ENCODE assay signal across 23 mouse cellular contexts in the genomic region with DNA sequence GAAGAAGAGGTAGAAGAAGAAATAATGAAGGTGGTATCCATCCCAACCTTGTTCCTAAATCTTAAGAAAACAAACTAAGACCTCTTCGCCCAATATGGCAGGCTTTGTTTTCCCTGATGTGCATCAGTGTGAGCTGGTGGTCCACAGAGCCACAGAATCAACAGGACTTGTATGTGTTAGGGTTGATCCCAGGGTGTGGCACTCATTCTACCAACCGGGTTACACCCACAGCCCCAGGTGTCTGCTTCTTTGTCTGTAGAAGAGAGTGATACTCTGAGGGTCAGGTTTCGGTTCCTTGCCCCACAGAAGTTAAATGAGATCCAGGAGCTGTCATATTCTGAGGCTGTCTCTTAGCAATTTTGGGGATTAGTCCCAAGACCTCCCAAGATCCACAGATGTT. TPM values are rescaled to one million over a fixed set of nuclear protein-coding genes. Genes with fewer than 3 reads are reported as not detected.
DNase-seq lines count a peak whose midpoint lies in the region; ATAC-seq and TF ChIP-seq lines count a peak whose summit lies in the region.
"Had no signal": no experiment of that assay in that cellular context is flagged by ENCODE, and none has a peak within 500 bp of the region (broad histone marks: within the 10 kb centered on the region; RNA-seq: fewer than 3 reads in every experiment).

No protein-coding gene starts in this region.

- TF ChIP-seq CTCF in CH12.LX (conservative IDR thresholded peaks at IDR 0.05 in 1 of 2, IDR thresholded peaks at IDR 0.05 in 1 of 2; ENCODE audit: low read depth in 2 of 2, low read length in 2 of 2), result no peak

- peak; percentile 23 to 27 for DNase-seq in spleen, postnatal 36 days (ENCODE audit: low spot score in 2 of 2)
- DNase-seq in spleen, adult 12 weeks (ENCODE audit: low spot score), result no peak
- peak; percentile 39 for DNase-seq in CH12.LX (ENCODE audit: extremely low read depth)
- peak; percentile 28 for DNase-seq in ZHBTc4 (ENCODE audit: low read depth, low spot score)
- no peak for DNase-seq in thymus, postnatal 36 days
- DNase-seq: adrenal gland, adult 2 months; adrenal gland, postnatal 10 days; adrenal gland, postnatal 36 days; B cell, adult 2 months; cerebellum, adult 11-12 months; cerebellum, adult 2 months; cerebellum, adult 9-10 months; cerebellum, postnatal 10 days; cerebellum, postnatal 25 days; forebrain, postnatal 0 days had no signal

- peaks cover 5 to 15% of the 10 kb centered on the region in 2 experiments; a peak in 3 of 4 replicates for H3K4me1 ChIP-seq in CH12.LX (ENCODE audit: control insufficient read depth in 1 of 2, insufficient read depth in 2 of 2)
- no peaks in the 10 kb centered on the region for H3K4me1 ChIP-seq in forebrain, embryonic 13.5 days

- no peaks in the 10 kb centered on the region for H3K27me3 ChIP-seq in CH12.LX (replicated peaks)
- no peaks in the 10 kb centered on the region for H3K27me3 ChIP-seq in forebrain, embryonic 13.5 days
- H3K27me3 ChIP-seq: embryonic facial prominence, embryonic 12.5 days had no signal

- in situ Hi-C loops in CH12.LX (cut with MboI; ENCODE audit: low pct_ligation_motif_present, low pct_unique_long_range_greater_than_20kb, low sequenced_read_pairs), result no loop called here

- 0 out of 2 replicates have a peak, but pooled peaks have one; percentile 10 for TF ChIP-seq EP300 in CH12.LX (IDR thresholded peaks at IDR 0.05; ENCODE audit: low read length)

- no peak overlapping the region for H3K9ac ChIP-seq in CH12.LX (ENCODE audit: insufficient read depth, low read depth)
- H3K9ac ChIP-seq in forebrain, embryonic 13.5 days, result no peak overlapping the region
- H3K9ac ChIP-seq: embryonic facial prominence, embryonic 12.5 days; forebrain, postnatal 0 days had no signal

- no peak for TF ChIP-seq POLR2A in CH12.LX (IDR thresholded peaks at IDR 0.05; ENCODE audit: low read depth, low read length)

- dilution Hi-C loops in CH12.LX (cut with MboI; ENCODE audit: extremely low pct_ligation_motif_present, extremely low pct_unique_long_range_greater_than_20kb, low sequenced_read_pairs), result no loop called here

- peaks cover 4% of the 10 kb centered on the region for H3K9me3 ChIP-seq in CH12.LX (replicated peaks; ENCODE audit: low read length)
- no peaks in the 10 kb centered on the region for H3K9me3 ChIP-seq in forebrain, embryonic 13.5 days (replicated peaks)
- H3K9me3 ChIP-seq: embryonic facial prominence, embryonic 10.5 days; embryonic facial prominence, embryonic 12.5 days; G1E had no signal

- H3K4me3 ChIP-seq in CH12.LX (replicated peaks in 1 of 3; ENCODE audit: low read depth in 2 of 3, low read length in 2 of 3, poor library complexity in 1 of 3), result no peak overlapping the region
- H3K4me3 ChIP-seq in forebrain, embryonic 13.5 days, result no peak overlapping the region
- H3K4me3 ChIP-seq: embryonic facial prominence, embryonic 10.5 days; embryonic facial prominence, embryonic 12.5 days had no signal

- ATAC-seq in forebrain, embryonic 13.5 days, result no peak
- ATAC-seq: CD4-positive, CD25-positive, alpha-beta regulatory T cell, adult 4 months; forebrain, embryonic 14.5 days; forebrain, postnatal 0 days; Patski had no signal

- no peaks in the 10 kb centered on the region for H3K36me3 ChIP-seq in CH12.LX (replicated peaks in 1 of 2; ENCODE audit: control insufficient read depth in 1 of 2, insufficient read depth in 1 of 2, low read length in 1 of 2)
- no peaks in the 10 kb centered on the region for H3K36me3 ChIP-seq in forebrain, embryonic 13.5 days (ENCODE audit: poor library complexity, severe bottlenecking)
- H3K36me3 ChIP-seq: embryonic facial prominence, embryonic 10.5 days; embryonic facial prominence, embryonic 12.5 days; G1E had no signal

- H3K27ac ChIP-seq in CH12.LX (ENCODE audit: insufficient read depth, low read depth), result no peak overlapping the region
- no peak overlapping the region for H3K27ac ChIP-seq in forebrain, embryonic 13.5 days
- H3K27ac ChIP-seq: embryonic facial prominence, embryonic 10.5 days; embryonic facial prominence, embryonic 12.5 days had no signal

- WGBS in forebrain, embryonic 13.5 days, result 70% methylated on average over 3 of the region's 3 CpGs

- no peak for TF ChIP-seq RAD21 in CH12.LX (IDR thresholded peaks at IDR 0.05; ENCODE audit: low read depth, low read length)

- no peak overlapping the region for H3K4me2 ChIP-seq in CH12.LX (ENCODE audit: insufficient read depth, low read depth, poor library complexity, severe bottlenecking)
- H3K4me2 ChIP-seq in forebrain, embryonic 13.5 days, result no peak overlapping the region
- H3K4me2 ChIP-seq: embryonic facial prominence, embryonic 12.5 days had no signal

- no peaks in the 10 kb centered on the region for H3K79me2 ChIP-seq in CH12.LX (replicated peaks; ENCODE audit: control insufficient read depth, extremely low read depth, insufficient read depth, poor library complexity, severe bottlenecking)

TF ChIP-seq in CH12.LX, 34 proteins besides CTCF, POLR2A, EP300 and RAD21:
- no peak for TF ChIP-seq MXI1 (IDR thresholded peaks at IDR 0.05; ENCODE audit: low read depth, low read length)
- no peak for TF ChIP-seq USF1 (IDR thresholded peaks at IDR 0.05; ENCODE audit: low read depth, low read length)
- no peak for TF ChIP-seq KAT2A (IDR thresholded peaks at IDR 0.05; ENCODE audit: insufficient replicate concordance, low read length)
- TF ChIP-seq JUND (conservative IDR thresholded peaks at IDR 0.05; ENCODE audit: low read depth, low read length), result no peak
- TF ChIP-seq CHD2 (IDR thresholded peaks at IDR 0.05; ENCODE audit: low read length), result no peak
- no peak for TF ChIP-seq NELFE (IDR thresholded peaks at IDR 0.05; ENCODE audit: low read depth, low read length)
- peak; percentile 44; the same call in 1 of the 2 replicates for TF ChIP-seq IRF4 (IDR thresholded peaks at IDR 0.05; ENCODE audit: low read depth, low read length)
- TF ChIP-seq POLR2AphosphoS2 (IDR thresholded peaks at IDR 0.05; ENCODE audit: low read depth, low read length), result no peak
- TF ChIP-seq PAX5 (IDR thresholded peaks at IDR 0.05; ENCODE audit: low read length), result no peak

RNA-seq across cellular contexts. Expression of gene Pla2g4e, which starts 16.2 kb away (rescaled TPM):
- not detected in 2 replicates for total RNA-seq in CH12.LX (2012; rRNA removed)
- not detected in 2 replicates for total RNA-seq in CH12.LX (2014; rRNA removed)
- polyA plus RNA-seq in CH12.LX (2012; ENCODE audit: insufficient read length, low read depth), result not detected in 2 replicates
- 0.27 and 0.47 TPM in 2 replicates for polyA plus RNA-seq in forebrain, embryonic 13.5 days (2015; fragmentation: Nextera tagmentation; extraction: Ambion mirVana)
- polyA plus RNA-seq: CD4-positive, CD25-positive, alpha-beta regulatory T cell, adult 4 months; embryonic facial prominence, embryonic 10.5 days; G1E had no signal

RNA-seq across cellular contexts. Expression of gene Pla2g4d, which starts 27.7 kb away (rescaled TPM):
- total RNA-seq in CH12.LX (2012; rRNA removed) (not detected in 2 replicates), CH12.LX (2014; rRNA removed) (not detected in 2 replicates)
- not detected in 2 replicates for polyA plus RNA-seq in CH12.LX (2012; ENCODE audit: insufficient read length, low read depth)
- polyA plus RNA-seq in forebrain, embryonic 13.5 days (2015; fragmentation: Nextera tagmentation; extraction: Ambion mirVana), result not detected in 2 replicates
- total RNA-seq: forebrain, postnatal 0 days had no signal
- polyA plus RNA-seq: CD4-positive, CD25-positive, alpha-beta regulatory T cell, adult 4 months; forebrain, embryonic 14.5 days; G1E; Patski had no signal

RNA-seq across cellular contexts. Expression of gene Pla2g4f, which starts 52.6 kb away (rescaled TPM):
- 0.84 and 1.3 TPM in 2 replicates for total RNA-seq in CH12.LX (2012; rRNA removed)
- total RNA-seq in CH12.LX (2014; rRNA removed), result not detected in 2 replicates
- polyA plus RNA-seq in CH12.LX (2012; ENCODE audit: insufficient read length, low read depth), result 0.30 and 0.34 TPM in 2 replicates
- polyA plus RNA-seq in forebrain, embryonic 13.5 days (2015; fragmentation: Nextera tagmentation; extraction: Ambion mirVana), result not detected in 2 replicates
- total RNA-seq: adrenal gland, adult 2 months; adrenal gland, postnatal 36 days; forebrain, postnatal 0 days had no signal
- polyA plus RNA-seq: adrenal gland, adult 2 months; embryonic facial prominence, embryonic 10.5 days; forebrain, embryonic 11.5 days; forebrain, embryonic 14.5 days; forebrain, postnatal 0 days; Patski had no signal

Comparison
In these comparisons a context has a peak if more than half of its experiments do, and no peak if none do; other contexts are left out.
1. DNase-seq: peak in spleen, postnatal 36 days (2 of 2), CH12.LX (single experiment) and ZHBTc4 (single experiment); none in spleen, adult 12 weeks (single experiment) and thymus, postnatal 36 days (0 of 2).